Mouse (Mus musculus): ENCODE results near the gene Amn.

DNA sequence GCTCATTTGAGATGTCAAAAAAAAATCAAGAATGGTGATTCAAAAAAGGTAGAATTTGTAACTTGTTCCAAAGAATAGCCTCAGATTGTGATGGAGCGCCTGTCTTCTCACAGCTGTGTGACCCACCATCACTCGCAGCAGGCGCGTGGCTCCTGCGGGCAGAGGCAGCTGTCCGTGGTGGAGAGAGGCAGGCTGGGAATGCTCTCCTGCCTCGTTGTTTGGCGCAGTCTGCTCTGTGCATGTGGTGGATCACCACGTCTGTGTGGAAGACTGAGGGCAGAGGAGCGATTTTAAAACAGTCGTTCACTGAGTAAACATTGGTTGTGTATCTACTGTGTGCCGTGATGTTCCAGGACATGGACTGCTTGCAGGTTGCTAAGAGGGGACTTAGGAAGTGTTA, 27.2 kb upstream of the Amn start:
- no peak for TF ChIP-seq CTCF (IDR thresholded peaks at IDR 0.05; ENCODE audit: borderline replicate concordance, extremely low read depth, insufficient read depth, insufficient read length)
- no peak for TF ChIP-seq POLR2A (IDR thresholded peaks at IDR 0.05; ENCODE audit: borderline replicate concordance, extremely low read depth, insufficient read depth, insufficient read length, poor library complexity, severe bottlenecking)

All from brain, embryonic 14.5 days (tissue).